Mouse (Mus musculus) bone marrow, adult 2 months (tissue): ENCODE data around the gene Agrp. TPM values are rescaled to one million over a fixed set of nuclear protein-coding genes. Genes with fewer than 3 reads are reported as not detected.
"Not testable (repeated sequence)": the region's sequence is repeated elsewhere in the genome, so short reads cannot be mapped to it uniquely, and the experiment has no call there.

ENCODE experiments used
- H3K27ac ChIP-seq: fragments of 200-500 bp; 2 replicates; pipeline ENCODE4 v1.5.1; 2012; ENCODE audit warnings: low read depth, mild to moderate bottlenecking, control low read depth, inconsistent platforms, low read length; ENCODE audit not compliant: control insufficient read depth, poor library complexity, insufficient read depth
- H3K4me1 ChIP-seq: fragments of 200-500 bp; 2 replicates; pipeline ENCODE4 v1.6.1; 2011; ENCODE audit warnings: low read length; ENCODE audit not compliant: control insufficient read depth, insufficient read depth
- H3K4me3 ChIP-seq: fragments of 200-500 bp; replicated peaks from 2 replicates; pipeline ENCODE3; 2011; ENCODE audit warnings: mild to moderate bottlenecking, low read depth, low read length, control low read depth; ENCODE audit not compliant: control insufficient read depth
- CTCF ChIP-seq: fragments of 200-500 bp; IDR thresholded peaks from 2 replicates; pipeline ENCODE4 v1.5.1; 2011; ENCODE audit warnings: low read length, control low read depth; ENCODE audit not compliant: control insufficient read depth, insufficient read depth
- POLR2A ChIP-seq: fragments of 200-500 bp; IDR thresholded peaks from 2 replicates; pipeline ENCODE4 v1.6.1; 2011; ENCODE audit warnings: low read depth, mild to moderate bottlenecking, control low read depth, low read length, borderline replicate concordance; ENCODE audit not compliant: control insufficient read depth
- WGBS: fragments of 180-500 bp; shearing (Covaris S2); methylation state at CpG from one replicate; pipeline ENCODE4 v1.1.7; 2018; 5-methylcytosine and 5-hydroxymethylcytosine counted together
- polyA plus RNA-seq: library from polyadenylated mRNA; stranded (reverse); fragments of >200 nt; gene quantifications from 2 replicates; pipeline ENCODE4 v1.2.4, GENCODE M21; 2011; ENCODE audit warnings: low replicate concordance; ENCODE audit not compliant: missing spikeins, insufficient read depth, insufficient read length

Agrp gene
- polyA plus RNA-seq, 1 experiment, result not detected

DNA sequence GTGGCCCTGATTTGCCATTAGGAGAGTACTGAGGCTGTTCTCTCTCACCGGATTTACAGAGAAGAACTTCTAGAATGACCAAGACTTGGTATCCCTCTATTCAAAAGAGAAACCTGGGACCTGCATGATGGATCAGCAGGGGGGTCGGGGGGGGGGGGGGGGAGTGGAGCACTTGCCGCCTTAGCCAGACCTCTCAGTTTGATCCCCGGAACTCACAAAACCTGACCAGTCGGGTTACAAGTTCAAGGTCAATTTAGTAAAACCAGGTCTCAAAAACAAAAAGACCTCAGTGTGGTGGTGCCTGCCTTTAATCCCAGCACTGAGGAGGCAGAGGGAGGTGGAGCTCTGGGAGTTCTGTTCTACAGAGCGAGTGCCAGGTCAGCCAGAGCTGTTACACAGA lies 62.5 kb downstream of the Agrp start:
- WGBS, result 79% methylated on average over 6 of the region's 6 CpGs
- Histone ChIP-seq H3K4me1 (no peaks in the 10 kb centered on the region), H3K27ac (no peak overlapping the region), H3K4me3 (no peak overlapping the region)
- TF ChIP-seq CTCF, result no peak
- TF ChIP-seq POLR2A, result no peak

DNA sequence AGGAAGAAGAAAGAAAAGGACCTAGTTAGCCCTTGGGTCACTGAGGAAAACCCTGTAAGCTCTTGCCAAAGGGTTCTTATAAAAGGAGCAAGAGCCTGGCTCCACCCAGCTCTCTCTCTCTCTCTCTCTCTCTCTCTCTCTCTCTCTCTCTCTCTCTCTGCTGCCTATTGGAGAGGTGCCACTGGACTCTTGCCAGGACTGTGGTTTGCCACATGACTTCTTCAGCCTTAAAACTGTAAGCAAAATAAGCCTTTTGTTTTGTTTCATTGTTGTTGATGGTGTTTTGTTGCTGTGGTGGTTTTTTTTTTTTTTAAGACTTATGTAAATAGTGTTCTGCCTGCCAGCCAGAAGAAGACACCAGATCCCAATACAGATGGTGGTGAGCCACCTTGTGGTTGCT lies 63.8 kb downstream of the Agrp start:
- no peak overlapping the region for H3K4me3 ChIP-seq
- H3K27ac ChIP-seq, result no peak overlapping the region
- TF ChIP-seq CTCF, result no peak
- TF ChIP-seq POLR2A, result no peak
- no peaks in the 10 kb centered on the region for H3K4me1 ChIP-seq

DNA sequence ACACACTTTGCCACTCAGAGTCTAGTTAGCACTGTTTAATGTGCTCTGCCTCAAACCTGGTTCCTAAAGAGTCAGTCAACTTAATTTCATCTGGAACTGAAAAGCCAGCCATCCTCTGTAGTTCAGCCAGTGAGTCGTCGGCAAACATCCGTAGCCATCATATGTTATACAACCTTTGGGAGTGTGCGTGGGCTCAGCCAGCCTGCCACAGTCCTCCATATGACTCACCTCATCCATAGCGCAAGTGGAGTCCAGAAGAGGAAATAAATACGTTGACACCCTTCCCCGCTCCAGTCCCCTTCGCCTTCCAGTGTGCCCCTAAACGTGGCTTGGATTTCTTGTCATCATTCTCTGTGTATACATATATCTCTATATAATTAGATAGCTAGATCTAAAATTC lies 65.4 kb downstream of the Agrp start:
- H3K4me3 ChIP-seq, result no peak overlapping the region
- no peak overlapping the region for H3K27ac ChIP-seq
- 75% methylated on average over 9 of the region's 9 CpGs for WGBS
- H3K4me1 ChIP-seq, result peaks cover 2% of the 10 kb centered on the region
- no peak for TF ChIP-seq CTCF
- TF ChIP-seq POLR2A, result no peak

DNA sequence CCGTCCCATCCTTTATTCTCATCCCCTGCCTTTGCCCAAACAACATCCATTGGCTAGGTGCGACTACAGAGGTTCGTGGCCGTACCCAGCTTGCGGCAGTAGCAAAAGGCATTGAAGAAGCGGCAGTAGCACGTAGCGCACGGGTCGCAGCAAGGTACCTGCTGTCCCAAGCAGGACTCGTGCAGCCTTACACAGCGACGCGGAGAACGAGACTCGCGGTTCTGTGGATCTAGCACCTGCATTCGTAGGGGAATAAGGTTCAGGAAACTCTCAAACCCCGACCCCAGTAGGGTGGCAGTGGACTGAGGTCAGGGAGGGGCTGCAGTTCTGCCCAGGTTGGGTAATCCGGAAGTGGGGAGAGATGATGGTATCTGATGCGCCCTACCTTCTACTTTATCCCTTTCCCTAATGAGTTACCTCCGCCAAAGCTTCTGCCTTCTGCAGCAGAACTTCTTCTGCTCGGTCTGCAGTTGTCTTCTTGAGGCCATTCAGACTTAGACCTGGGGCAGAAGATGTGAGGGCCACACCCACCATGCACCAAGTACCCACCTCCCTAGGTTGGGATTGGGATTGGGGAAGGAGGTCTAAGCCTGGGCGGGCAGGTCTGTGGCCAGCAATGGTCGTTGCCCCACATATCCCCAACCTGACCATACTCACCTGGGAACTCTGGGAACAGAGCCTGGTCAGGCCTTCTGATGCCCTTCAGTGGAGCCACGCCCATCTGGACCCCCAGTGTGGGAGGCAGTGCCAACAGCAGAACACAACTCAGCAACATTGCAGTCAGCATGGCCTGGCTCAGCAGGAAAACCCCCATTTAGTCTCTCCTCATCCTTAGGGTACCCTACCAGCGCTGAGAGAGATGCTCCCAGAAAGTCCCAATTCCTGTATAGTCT lies 70.2 kb downstream of the Agrp start:
- H3K27ac ChIP-seq, result peak overlapping the region; percentile 57
- 13% methylated on average over 27 of the region's 27 CpGs for WGBS
- H3K4me3 ChIP-seq, result peak overlapping the region; percentile 79
- peaks cover 4% of the 10 kb centered on the region for H3K4me1 ChIP-seq
- no peak for TF ChIP-seq CTCF

DNA sequence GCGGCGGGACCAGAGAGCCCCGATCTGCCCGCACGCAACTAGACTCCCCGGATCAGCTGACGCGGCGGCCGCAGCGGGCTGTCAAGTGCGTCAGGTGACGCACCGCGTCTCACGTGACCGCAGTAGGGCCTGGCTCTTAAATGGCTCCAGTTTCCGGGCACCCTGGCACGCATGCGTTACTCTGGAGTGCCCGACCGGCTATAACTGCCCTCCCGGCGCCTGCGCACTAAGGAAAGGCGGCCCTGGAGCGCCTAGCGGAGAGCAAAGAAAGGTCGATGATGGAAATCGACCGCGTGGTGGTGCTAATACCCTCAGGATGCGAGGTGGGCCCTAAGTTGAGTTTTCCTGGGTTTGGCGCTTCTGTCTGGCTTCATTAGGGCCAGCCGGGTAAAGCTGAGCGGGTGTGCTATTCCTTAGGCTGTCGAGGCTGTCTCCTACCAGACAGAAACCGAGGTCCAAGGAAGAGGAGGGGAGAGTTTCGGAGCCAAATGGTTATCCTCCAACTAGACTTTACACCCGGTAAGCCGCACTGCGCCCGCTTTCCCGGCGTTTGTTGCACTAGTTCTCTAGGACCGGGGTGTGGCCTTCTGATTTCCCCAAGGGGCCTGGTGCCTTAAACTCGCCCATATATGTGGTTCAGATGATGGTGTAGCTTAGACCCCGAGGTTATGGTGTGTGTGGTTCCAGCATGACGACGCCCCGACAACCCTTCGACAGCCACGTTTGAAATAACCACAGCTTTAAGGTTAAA lies 71.1 kb downstream of the Agrp start, which contains the start of gene Atp6v0d1:
Atp6v0d1 (minus strand) TSS at position 96 of the 751 bp plus-strand sequence.
- 1% methylated on average over 53 of the region's 53 CpGs for WGBS
- Histone ChIP-seq H3K4me3 (peak within 1 kb of the TSS; percentile 85), H3K27ac (peak within 1 kb of the TSS; percentile 95), H3K4me1 (peaks cover 4% of the 10 kb centered on the region)
- TF ChIP-seq CTCF (peak; percentile 83), POLR2A (peak; percentile 85)

DNA sequence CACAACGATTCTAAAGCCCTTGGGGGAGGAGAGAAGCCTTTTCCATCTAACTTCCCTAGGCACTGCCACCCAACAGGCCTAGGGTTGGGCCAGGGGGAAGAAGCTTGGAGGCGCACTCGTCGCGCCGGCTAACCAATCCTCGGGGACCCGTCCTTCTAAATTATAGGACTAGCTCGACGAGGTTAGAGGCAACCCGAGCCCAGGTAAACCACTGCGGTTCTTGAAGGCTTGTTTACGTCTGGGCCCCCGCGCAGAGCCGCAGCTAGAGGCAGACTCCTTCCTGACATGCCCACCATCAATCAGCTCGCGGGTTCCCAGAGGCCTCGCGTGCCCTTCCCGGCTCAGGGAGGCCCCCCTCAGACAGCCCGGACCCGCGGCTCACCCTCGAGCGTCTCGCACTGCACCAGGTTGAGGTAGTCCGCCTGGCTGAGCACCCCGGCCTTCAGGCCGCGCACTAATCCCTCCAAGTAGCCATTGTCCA lies 71.8 kb downstream of the Agrp start:
- peaks cover 4% of the 10 kb centered on the region for H3K4me1 ChIP-seq
- H3K27ac ChIP-seq, result peak overlapping the region; percentile 95

DNA sequence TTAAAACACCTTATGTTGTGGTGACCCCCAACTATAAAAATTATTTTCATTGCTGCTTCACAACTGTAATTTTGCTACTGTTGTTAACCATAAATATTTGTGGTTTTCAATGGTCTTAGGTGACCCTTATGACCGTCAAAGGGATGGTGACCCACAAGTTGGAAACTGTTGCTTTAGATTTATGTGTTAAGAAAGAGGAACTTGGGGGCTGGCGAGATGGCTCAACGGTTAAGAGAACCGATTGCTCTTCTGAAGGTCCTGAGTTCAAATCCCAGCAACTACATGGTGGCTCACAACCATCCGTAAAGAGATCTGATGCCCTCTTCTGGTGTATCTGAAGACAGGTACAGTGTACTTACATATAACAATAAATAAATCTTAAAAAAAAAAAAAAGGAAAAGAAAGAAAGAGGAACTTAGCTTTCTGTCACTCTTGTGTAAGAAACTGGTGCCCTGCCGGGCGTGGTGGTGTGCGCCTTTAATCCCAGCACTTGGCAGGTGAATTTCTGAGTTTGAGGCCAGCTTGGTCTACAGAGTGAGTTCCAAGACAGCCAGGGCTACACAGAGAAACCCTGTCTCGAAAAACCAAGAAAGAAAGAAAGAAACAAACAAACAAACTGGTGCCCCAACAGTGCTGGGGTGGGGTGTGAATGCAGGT lies 72.5 kb downstream of the Agrp start:
- H3K27ac ChIP-seq, result peak overlapping the region; percentile 95
- 4% methylated on average over 9 of the region's 9 CpGs for WGBS
- H3K4me1 ChIP-seq, result not testable (repeated sequence)
- H3K4me3 ChIP-seq, result peak overlapping the region; percentile 85

More for the DNA sequence above, 71.8 kb downstream of the Agrp start:
- no peak for TF ChIP-seq CTCF
- peak overlapping the region; percentile 85 for H3K4me3 ChIP-seq
- 0% methylated on average over 31 of the region's 31 CpGs for WGBS

DNA sequence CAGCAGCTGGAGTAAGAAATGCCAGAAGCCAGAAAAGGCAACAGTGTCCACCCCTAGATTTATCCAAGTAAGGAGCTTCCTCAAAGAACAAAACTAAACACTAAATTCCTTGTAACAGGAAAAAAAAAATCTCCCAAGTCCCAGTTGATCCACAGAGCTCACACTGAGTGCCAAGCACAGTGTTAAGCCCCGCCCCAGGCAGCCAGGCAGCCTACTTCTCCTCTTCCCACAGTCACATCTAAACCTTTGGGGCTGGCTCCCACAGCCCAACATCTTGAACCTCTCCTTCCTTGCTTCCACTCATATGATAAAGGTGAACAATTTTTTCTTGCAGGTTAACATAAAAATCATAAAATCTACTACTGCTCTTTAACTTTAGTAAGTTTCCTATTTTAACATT lies 73.3 kb downstream of the Agrp start:
- no peak overlapping the region for H3K4me3 ChIP-seq
- H3K4me1 ChIP-seq, result peaks cover 4% of the 10 kb centered on the region
- WGBS, result 76% methylated on average over 1 of the region's 1 CpGs
- H3K27ac ChIP-seq, result no peak overlapping the region
- no peak for TF ChIP-seq CTCF
- no peak for TF ChIP-seq POLR2A
